Comparison of ENCODE assay signal across 21 mouse cellular contexts in the genomic region with DNA sequence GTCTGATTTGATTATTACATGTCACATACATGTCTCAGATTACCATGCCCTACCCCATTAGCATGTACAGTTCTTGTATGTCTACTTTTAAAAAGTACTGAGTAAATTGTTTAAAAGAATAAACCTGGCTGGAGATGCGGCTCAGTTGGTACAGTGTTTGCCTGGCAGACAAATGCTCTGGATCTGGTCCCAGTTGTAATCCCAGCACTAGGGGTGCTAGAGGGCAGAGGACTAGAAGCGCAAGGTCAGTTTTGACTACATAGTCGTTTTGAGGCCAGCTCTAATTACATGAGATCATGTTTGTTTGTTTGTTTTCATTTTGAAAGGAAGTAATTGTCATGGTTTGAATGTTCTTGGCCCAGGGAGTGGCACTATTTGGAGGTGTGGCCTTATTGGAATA. TPM values are rescaled to one million over a fixed set of nuclear protein-coding genes. Genes with fewer than 3 reads are reported as not detected.
DNase-seq lines count a peak whose midpoint lies in the region; ATAC-seq and TF ChIP-seq lines count a peak whose summit lies in the region.
"Had no signal": no experiment of that assay in that cellular context is flagged by ENCODE, and none has a peak within 500 bp of the region (broad histone marks: within the 10 kb centered on the region; RNA-seq: fewer than 3 reads in every experiment).

No protein-coding gene starts in this region.

- no peak for TF ChIP-seq EP300 in lung, postnatal 0 days (IDR thresholded peaks at IDR 0.05)

- no peak for ATAC-seq in heart, embryonic 11.5 days (replicated peaks; ENCODE audit: insufficient number of reproducible peaks, low FRiP score, low TSS enrichment)
- no peak for ATAC-seq in kidney, embryonic 14.5 days (ENCODE audit: low FRiP score, low TSS enrichment)
- no peak for ATAC-seq in lung, postnatal 0 days
- ATAC-seq: forebrain, embryonic 16.5 days; midbrain, embryonic 16.5 days had no signal

- no peaks in the 10 kb centered on the region for H3K9me3 ChIP-seq in heart, embryonic 11.5 days (replicated peaks; ENCODE audit: control insufficient read depth, low read length)
- H3K9me3 ChIP-seq in kidney, embryonic 14.5 days (ENCODE audit: control insufficient read depth, low read length): no peaks in the 10 kb centered on the region
- H3K9me3 ChIP-seq in lung, postnatal 0 days (ENCODE audit: low read length): no peaks in the 10 kb centered on the region
- H3K9me3 ChIP-seq: hindbrain, embryonic 15.5 days; neural tube, embryonic 15.5 days had no signal

- H3K4me1 ChIP-seq in heart, embryonic 11.5 days (ENCODE audit: control insufficient read depth, insufficient read depth, low read length): no peaks in the 10 kb centered on the region
- H3K4me1 ChIP-seq in kidney, adult 2 months (ENCODE audit: control insufficient read depth, insufficient read depth, low read length): no peaks in the 10 kb centered on the region
- H3K4me1 ChIP-seq in kidney, embryonic 14.5 days (ENCODE audit: control insufficient read depth, insufficient read depth, low read length): no peaks in the 10 kb centered on the region
- H3K4me1 ChIP-seq in lung, postnatal 0 days (ENCODE audit: insufficient read depth, low read depth, low read length): no peaks in the 10 kb centered on the region
- H3K4me1 ChIP-seq: hindbrain, embryonic 15.5 days; neural tube, embryonic 15.5 days had no signal

- peak; percentile 36; the same call in 1 of the 2 replicates for TF ChIP-seq CTCF in kidney, adult 2 months (conservative IDR thresholded peaks at IDR 0.05; ENCODE audit: insufficient read depth, insufficient read length, low read depth, low read length)
- peak; percentile 27; the same call in 1 of the 2 replicates for TF ChIP-seq CTCF in lung, postnatal 0 days (IDR thresholded peaks at IDR 0.05)

- intact Hi-C loops in left cerebral cortex, postnatal 36 days (cut with DNase I): no loop called here

- no peak for TF ChIP-seq POLR2A in kidney, adult 2 months (IDR thresholded peaks at IDR 0.05; ENCODE audit: low read depth, low read length)

- H3K27ac ChIP-seq in heart, embryonic 11.5 days (ENCODE audit: low read depth, low read length): no peak overlapping the region
- H3K27ac ChIP-seq in kidney, adult 2 months (ENCODE audit: insufficient read depth, low read depth, low read length): no peak overlapping the region
- no peak overlapping the region for H3K27ac ChIP-seq in kidney, embryonic 14.5 days (ENCODE audit: low read depth, low read length)
- no peak overlapping the region for H3K27ac ChIP-seq in lung, postnatal 0 days (ENCODE audit: low read length)
- H3K27ac ChIP-seq: hindbrain, embryonic 15.5 days; neural tube, embryonic 15.5 days had no signal

- H3K36me3 ChIP-seq in heart, embryonic 11.5 days (ENCODE audit: control insufficient read depth, insufficient read depth, low read length): no peaks in the 10 kb centered on the region
- H3K36me3 ChIP-seq in kidney, adult 2 months (ENCODE audit: control insufficient read depth, insufficient read depth, low read length): no peaks in the 10 kb centered on the region
- H3K36me3 ChIP-seq in kidney, embryonic 14.5 days (ENCODE audit: control insufficient read depth, insufficient read depth, low read length): no peaks in the 10 kb centered on the region
- H3K36me3 ChIP-seq in lung, postnatal 0 days (ENCODE audit: insufficient read depth, low read length): no peaks in the 10 kb centered on the region
- H3K36me3 ChIP-seq: hindbrain, embryonic 15.5 days; neural tube, embryonic 15.5 days had no signal

- no peak overlapping the region for H3K4me3 ChIP-seq in heart, embryonic 11.5 days (ENCODE audit: low read depth, low read length)
- H3K4me3 ChIP-seq in kidney, adult 2 months (ENCODE audit: insufficient read depth, low read depth, low read length): no peak overlapping the region
- H3K4me3 ChIP-seq in kidney, embryonic 14.5 days (ENCODE audit: low read length): no peak overlapping the region
- no peak overlapping the region for H3K4me3 ChIP-seq in lung, postnatal 0 days (ENCODE audit: low read depth, low read length)
- H3K4me3 ChIP-seq: hindbrain, embryonic 15.5 days; neural tube, embryonic 15.5 days had no signal

- DNase-seq in heart, adult 18-20 months: peak; percentile 4 to 22
- DNase-seq in kidney, adult 2 months: peak; percentile 24
- DNase-seq in lung, postnatal 0 days (ENCODE audit: low spot score): no peak
- DNase-seq in lung, postnatal 4 days: no peak
- DNase-seq in left cerebral cortex, postnatal 36 days (ENCODE audit: low spot score in 2 of 2): no peak
- DNase-seq: cerebellum, adult 9-11 months; embryo, embryonic 11 days; kidney, adult 11 months; layer of hippocampus, postnatal 36 days; thymus, postnatal 36 days had no signal

- H3K4me2 ChIP-seq in heart, embryonic 11.5 days: no peak overlapping the region
- H3K4me2 ChIP-seq in kidney, embryonic 14.5 days (replicated peaks; ENCODE audit: low read depth, low read length): no peak overlapping the region
- no peak overlapping the region for H3K4me2 ChIP-seq in lung, postnatal 0 days (replicated peaks; ENCODE audit: low read depth, low read length)
- H3K4me2 ChIP-seq: hindbrain, embryonic 15.5 days; neural tube, embryonic 15.5 days had no signal

- H3K27me3 ChIP-seq in heart, embryonic 11.5 days (ENCODE audit: control insufficient read depth, insufficient read depth, low read length): no peaks in the 10 kb centered on the region
- H3K27me3 ChIP-seq in kidney, adult 2 months (replicated peaks; ENCODE audit: control insufficient read depth, insufficient read depth, low read length): no peaks in the 10 kb centered on the region; the same call in 1 of the 2 replicates
- no peaks in the 10 kb centered on the region for H3K27me3 ChIP-seq in kidney, embryonic 14.5 days (ENCODE audit: control insufficient read depth, insufficient read depth, low read length)
- H3K27me3 ChIP-seq in lung, postnatal 0 days (replicated peaks; ENCODE audit: insufficient read depth, low read length): no peaks in the 10 kb centered on the region
- H3K27me3 ChIP-seq: hindbrain, embryonic 15.5 days; neural tube, embryonic 15.5 days had no signal

- 64% methylated on average over 3 of the region's 3 CpGs for WGBS in heart, embryonic 11.5 days (ENCODE audit: insufficient replicate concordance)
- 49% methylated on average over 3 of the region's 3 CpGs for WGBS in kidney, adult 2 months
- WGBS in kidney, embryonic 14.5 days: 62% methylated on average over 3 of the region's 3 CpGs
- WGBS in lung, postnatal 0 days: 56% methylated on average over 3 of the region's 3 CpGs

- H3K9ac ChIP-seq in heart, embryonic 11.5 days (ENCODE audit: low read depth, low read length): no peak overlapping the region
- no peak overlapping the region for H3K9ac ChIP-seq in kidney, embryonic 14.5 days (ENCODE audit: low read depth, low read length)
- no peak overlapping the region for H3K9ac ChIP-seq in lung, postnatal 0 days (replicated peaks; ENCODE audit: low read depth)
- H3K9ac ChIP-seq: hindbrain, embryonic 15.5 days; neural tube, embryonic 15.5 days had no signal

RNA-seq across cellular contexts. Expression of gene Ghsr, which starts 13.7 kb away (rescaled TPM):
- total RNA-seq in heart, adult 18-20 months (2021): not detected
- not detected in 2 replicates for polyA plus RNA-seq in heart, embryonic 11.5 days (2014; fragmentation: Nextera tagmentation; extraction: Ambion mirVana)
- not detected in 2 replicates for polyA plus RNA-seq in kidney, adult 2 months (2012; rRNA removed)
- polyA plus RNA-seq in kidney, embryonic 14.5 days (2014; fragmentation: Nextera tagmentation; extraction: Ambion mirVana): 0.05 TPM in 1 of 2 replicates, not detected in the other
- polyA plus RNA-seq in lung, postnatal 0 days (2015; fragmentation: Nextera tagmentation; extraction: Ambion mirVana): not detected in 2 replicates
- under 1 TPM in 1 of 2 experiments, not detected in 1; 0.14 TPM for total RNA-seq in left cerebral cortex, postnatal 36 days (2021)
- total RNA-seq: gastrocnemius, postnatal 4 days had no signal
- polyA plus RNA-seq: embryonic facial prominence, embryonic 14.5 days; heart, embryonic 16.5 days; limb, embryonic 14.5 days; liver, embryonic 16.5 days had no signal

Comparison
In these comparisons a context has a peak if more than half of its experiments do, and no peak if none do; other contexts are left out.
1. DNase-seq: peak in heart, adult 18-20 months (2 of 2) and kidney, adult 2 months (single experiment); none in lung, postnatal 0 days (single experiment), lung, postnatal 4 days (0 of 2) and left cerebral cortex, postnatal 36 days (0 of 2).